Mouse (Mus musculus): ENCODE measurements at regions not wholly inside any gene's neighbourhood (a gene's known extent, or its start where the extent isn't known, plus 50 kb on each side); places are given as distances from the start of the nearest gene placed in this dataset.

GRCm38 (mm10) chr3:119890911-119891310 lies 106.6 kb upstream of the Ptbp2 start:
- H3K4me2 ChIP-seq = no peak overlapping the region
- no peak overlapping the region for H3K4me3 ChIP-seq (ENCODE audit: low read depth, low read length)
- 64% methylated on average over 4 of the region's 4 CpGs for WGBS
- H3K4me1 ChIP-seq (ENCODE audit: control insufficient read depth, insufficient read depth, low read length) = peaks cover 14% of the 10 kb centered on the region; the same call in 1 of the 2 replicates
- H3K36me3 ChIP-seq (ENCODE audit: control insufficient read depth, insufficient read depth, low read length) = no peaks in the 10 kb centered on the region
- no peak for DNase-seq (ENCODE audit: low spot score, missing footprints)
- no peaks in the 10 kb centered on the region for H3K9me3 ChIP-seq (ENCODE audit: control insufficient read depth, low read length)
- H3K27me3 ChIP-seq (ENCODE audit: control insufficient read depth, insufficient read depth, low read length) = no peaks in the 10 kb centered on the region
- no peak overlapping the region for H3K27ac ChIP-seq (ENCODE audit: low read depth, low read length)
- ATAC-seq (ENCODE audit: low FRiP score) = 0 out of 2 replicates have a peak, but pooled peaks have one; percentile 7
- H3K9ac ChIP-seq (ENCODE audit: low read length) = no peak overlapping the region

- WGBS = 89% methylated on average over 3 of the region's 3 CpGs
These were observed 104.2 kb upstream of the Ptbp2 start for GRCm38 (mm10) chr3:119888487-119888886.

GRCm38 (mm10) chr3:119876395-119876794 lies 92.1 kb upstream of the Ptbp2 start:
- WGBS = 34% methylated on average over 5 of the region's 5 CpGs
- DNase-seq (ENCODE audit: low spot score, missing footprints) = peak; percentile 88
- ATAC-seq (ENCODE audit: low FRiP score) = peak; percentile 84
- no peaks in the 10 kb centered on the region for H3K9me3 ChIP-seq (ENCODE audit: control insufficient read depth, low read length)
- no peak overlapping the region for H3K9ac ChIP-seq (ENCODE audit: low read length)
- no peak overlapping the region for H3K27ac ChIP-seq (ENCODE audit: low read depth, low read length)
- no peaks in the 10 kb centered on the region for H3K27me3 ChIP-seq (ENCODE audit: control insufficient read depth, insufficient read depth, low read length)
- no peak overlapping the region for H3K4me2 ChIP-seq
- no peak overlapping the region for H3K4me3 ChIP-seq (ENCODE audit: low read depth, low read length)
- H3K4me1 ChIP-seq (ENCODE audit: control insufficient read depth, insufficient read depth, low read length) = no peaks in the 10 kb centered on the region
- H3K36me3 ChIP-seq (ENCODE audit: control insufficient read depth, insufficient read depth, low read length) = no peaks in the 10 kb centered on the region

More at GRCm38 (mm10) chr3:119888487-119888886, 104.2 kb upstream of the Ptbp2 start:
- no peaks in the 10 kb centered on the region for H3K36me3 ChIP-seq (ENCODE audit: control insufficient read depth, insufficient read depth, low read length)
- H3K9ac ChIP-seq (ENCODE audit: low read length) = no peak overlapping the region
- no peak overlapping the region for H3K4me2 ChIP-seq
- no peaks in the 10 kb centered on the region for H3K9me3 ChIP-seq (ENCODE audit: control insufficient read depth, low read length)
- no peaks in the 10 kb centered on the region for H3K27me3 ChIP-seq (ENCODE audit: control insufficient read depth, insufficient read depth, low read length)
- H3K4me3 ChIP-seq (ENCODE audit: low read depth, low read length) = no peak overlapping the region
- no peak overlapping the region for H3K27ac ChIP-seq (ENCODE audit: low read depth, low read length)
- H3K4me1 ChIP-seq (ENCODE audit: control insufficient read depth, insufficient read depth, low read length) = peaks cover 4% of the 10 kb centered on the region; the same call in 1 of the 2 replicates
- ATAC-seq (ENCODE audit: low FRiP score) (no peak), DNase-seq (ENCODE audit: low spot score, missing footprints) (no peak)

GRCm38 (mm10) chr3:119875061-119875460 lies 90.8 kb upstream of the Ptbp2 start:
- 93% methylated on average over 1 of the region's 1 CpGs for WGBS
- H3K27ac ChIP-seq (ENCODE audit: low read depth, low read length) = no peak overlapping the region
- no peak for ATAC-seq (ENCODE audit: low FRiP score)

GRCm38 (mm10) chr3:119862194-119862957 lies 78.1 kb upstream of the Ptbp2 start:
- 68% methylated on average over 7 of the region's 7 CpGs for WGBS
- Histone ChIP-seq H3K9ac (ENCODE audit: low read length) (no peak overlapping the region), H3K4me1 (ENCODE audit: control insufficient read depth, insufficient read depth, low read length) (no peaks in the 10 kb centered on the region), H3K36me3 (ENCODE audit: control insufficient read depth, insufficient read depth, low read length) (no peaks in the 10 kb centered on the region), H3K27ac (ENCODE audit: low read depth, low read length) (no peak overlapping the region), H3K27me3 (ENCODE audit: control insufficient read depth, insufficient read depth, low read length) (no peaks in the 10 kb centered on the region), H3K4me3 (ENCODE audit: low read depth, low read length) (no peak overlapping the region), H3K4me2 (no peak overlapping the region; the same call in 1 of the 2 replicates), H3K9me3 (ENCODE audit: control insufficient read depth, low read length) (no peaks in the 10 kb centered on the region)
- ATAC-seq (ENCODE audit: low FRiP score) = peak; percentile 82
- peak; percentile 88 for DNase-seq (ENCODE audit: low spot score, missing footprints)

More at GRCm38 (mm10) chr3:119875061-119875460, 90.8 kb upstream of the Ptbp2 start:
- no peaks in the 10 kb centered on the region for H3K4me1 ChIP-seq (ENCODE audit: control insufficient read depth, insufficient read depth, low read length)
- H3K4me2 ChIP-seq = no peak overlapping the region
- no peak overlapping the region for H3K4me3 ChIP-seq (ENCODE audit: low read depth, low read length)
- H3K9ac ChIP-seq (ENCODE audit: low read length) = no peak overlapping the region
- no peaks in the 10 kb centered on the region for H3K36me3 ChIP-seq (ENCODE audit: control insufficient read depth, insufficient read depth, low read length)
- H3K9me3 ChIP-seq (ENCODE audit: control insufficient read depth, low read length) = no peaks in the 10 kb centered on the region
- no peak for DNase-seq (ENCODE audit: low spot score, missing footprints)
- no peaks in the 10 kb centered on the region for H3K27me3 ChIP-seq (ENCODE audit: control insufficient read depth, insufficient read depth, low read length)

Data from midbrain, embryonic 11.5 days (tissue).